Mouse (Mus musculus): ENCODE data around the gene Serpinb1c. TPM values are rescaled to one million over a fixed set of nuclear protein-coding genes. Genes with fewer than 3 reads are reported as not detected.
A peak's percentile ranks its signal among the peaks of the same experiment; 100 is the strongest.
"Not testable (repeated sequence)": the region's sequence is repeated elsewhere in the genome, so short reads cannot be mapped to it uniquely, and the experiment has no call there.

The Serpinb1c gene
- not detected in 2 replicates for polyA plus RNA-seq (2015; fragmentation: Nextera tagmentation; extraction: Ambion mirVana)

DNA sequence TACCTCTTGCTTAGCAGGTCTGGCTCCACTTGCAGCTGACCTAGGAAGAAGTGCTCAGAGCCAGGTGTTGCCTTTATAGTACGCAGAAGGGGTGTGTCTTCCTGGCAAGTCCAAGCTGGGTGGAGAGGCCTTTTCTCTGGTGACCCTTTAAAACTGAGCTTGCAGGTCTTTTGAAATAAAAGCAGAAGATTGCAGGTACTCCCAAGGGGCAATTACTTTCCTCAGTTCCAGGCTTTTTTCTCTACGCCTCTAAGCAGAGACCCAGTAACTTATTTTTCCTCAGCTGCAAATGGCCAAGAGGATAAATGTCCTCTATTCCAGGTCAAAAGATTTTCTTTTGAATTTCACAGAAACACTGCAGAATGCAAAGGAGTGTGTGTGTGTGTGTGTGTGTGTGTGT is at the start of gene Serpinb1c:
TSS of gene Serpinb1c (minus strand) at position 101 of the 400 bp plus-strand sequence.
- 74% methylated on average over 2 of the region's 2 CpGs for WGBS
- no peaks in the 10 kb centered on the region for H3K9me3 ChIP-seq (ENCODE audit: control insufficient read depth, low read length)
- H3K27ac ChIP-seq (ENCODE audit: low read length), result no peak within 1 kb of the TSS
- H3K27me3 ChIP-seq (ENCODE audit: control insufficient read depth, insufficient read depth, low read depth, low read length), result no peaks in the 10 kb centered on the region
- ATAC-seq (ENCODE audit: low read depth), result no peak
- no peaks in the 10 kb centered on the region for H3K36me3 ChIP-seq (ENCODE audit: control insufficient read depth, insufficient read depth, low read length)
- H3K4me2 ChIP-seq (ENCODE audit: low read depth, low read length), result no peak within 1 kb of the TSS
- H3K4me1 ChIP-seq (replicated peaks; ENCODE audit: control insufficient read depth, insufficient read depth, low read length), result no peaks in the 10 kb centered on the region
- no peak within 1 kb of the TSS for H3K9ac ChIP-seq (ENCODE audit: low read length)
- no peak within 1 kb of the TSS for H3K4me3 ChIP-seq (ENCODE audit: low read length)

DNA sequence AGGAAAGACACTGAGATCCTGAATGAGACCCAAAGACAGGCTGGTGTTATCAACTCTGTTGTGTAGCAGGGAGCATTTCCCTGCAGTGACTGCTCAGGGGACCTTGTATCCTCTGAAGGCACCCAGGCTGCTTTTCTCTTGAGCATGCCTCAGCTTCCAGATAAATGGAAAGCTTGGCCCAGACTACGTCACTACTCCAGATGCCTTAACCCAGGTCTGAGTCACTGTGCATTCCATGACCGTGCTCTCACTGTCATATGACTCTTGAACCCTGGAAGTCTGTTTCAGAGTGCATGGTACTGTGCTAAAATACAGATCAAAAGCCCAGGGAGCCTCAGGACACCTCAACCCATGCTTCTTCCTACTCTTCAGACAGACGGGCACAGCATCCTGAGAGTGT is 41.2 kb upstream of the Serpinb1c start:
- WGBS, result 47% methylated on average over 3 of the region's 3 CpGs
- not testable (repeated sequence) for H3K4me3 ChIP-seq (ENCODE audit: low read length); H3K36me3 ChIP-seq (ENCODE audit: control insufficient read depth, insufficient read depth, low read length); H3K27ac ChIP-seq (ENCODE audit: low read length); H3K4me2 ChIP-seq (ENCODE audit: low read depth, low read length); H3K9ac ChIP-seq (ENCODE audit: low read length); H3K4me1 ChIP-seq (replicated peaks; ENCODE audit: control insufficient read depth, insufficient read depth, low read length); H3K27me3 ChIP-seq (ENCODE audit: control insufficient read depth, insufficient read depth, low read depth, low read length); H3K9me3 ChIP-seq (ENCODE audit: control insufficient read depth, low read length); ATAC-seq (ENCODE audit: low read depth)

GRCm38 (mm10) chr13:32938275-32938674 is 40.3 kb upstream of the Serpinb1c start:
- H3K9ac ChIP-seq (ENCODE audit: low read length); H3K27ac ChIP-seq (ENCODE audit: low read length); ATAC-seq (ENCODE audit: low read depth); H3K36me3 ChIP-seq (ENCODE audit: control insufficient read depth, insufficient read depth, low read length); H3K9me3 ChIP-seq (ENCODE audit: control insufficient read depth, low read length); H3K4me1 ChIP-seq (replicated peaks; ENCODE audit: control insufficient read depth, insufficient read depth, low read length); H3K27me3 ChIP-seq (ENCODE audit: control insufficient read depth, insufficient read depth, low read depth, low read length); H3K4me3 ChIP-seq (ENCODE audit: low read length); H3K4me2 ChIP-seq (ENCODE audit: low read depth, low read length): not testable (repeated sequence)
- 68% methylated on average over 4 of the region's 4 CpGs for WGBS

DNA sequence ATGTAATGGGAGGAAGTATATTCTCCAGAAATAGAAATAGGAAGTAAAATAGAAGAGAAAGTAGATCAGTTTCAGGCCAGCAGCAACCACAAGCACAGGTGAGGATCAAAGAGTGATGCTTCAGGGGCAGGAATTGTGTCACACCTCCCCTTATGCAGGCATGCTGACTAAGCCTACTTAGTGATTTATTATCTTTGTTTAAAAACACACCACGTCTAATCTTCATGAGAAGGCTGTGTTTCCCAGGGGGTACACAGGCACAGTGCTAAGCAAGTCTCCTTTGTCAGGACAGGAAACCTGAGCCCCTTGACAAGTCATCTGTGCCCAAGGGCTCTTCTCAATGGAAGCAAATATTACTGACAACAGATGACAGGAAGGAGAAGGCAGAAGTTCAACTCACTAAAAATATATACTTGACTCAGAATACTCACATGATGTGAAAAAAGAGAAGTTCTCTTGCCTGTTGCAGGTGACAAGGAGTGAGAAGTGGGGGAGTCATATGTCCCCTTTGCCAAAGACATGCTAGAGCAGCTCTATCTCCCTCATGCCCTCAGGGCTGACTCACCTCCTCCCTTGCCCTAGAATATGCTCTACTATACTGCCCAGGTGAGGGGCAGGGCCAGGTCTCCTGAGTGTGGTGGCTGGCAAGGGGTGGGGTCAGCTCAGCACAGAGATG is 36.8 kb upstream of the Serpinb1c start:
- Histone ChIP-seq H3K4me3 (ENCODE audit: low read length) (no peak overlapping the region), H3K9me3 (ENCODE audit: control insufficient read depth, low read length) (no peaks in the 10 kb centered on the region), H3K4me2 (ENCODE audit: low read depth, low read length) (no peak overlapping the region), H3K4me1 (replicated peaks; ENCODE audit: control insufficient read depth, insufficient read depth, low read length) (no peaks in the 10 kb centered on the region), H3K9ac (ENCODE audit: low read length) (no peak overlapping the region), H3K27ac (ENCODE audit: low read length) (no peak overlapping the region), H3K36me3 (ENCODE audit: control insufficient read depth, insufficient read depth, low read length) (no peaks in the 10 kb centered on the region), H3K27me3 (ENCODE audit: control insufficient read depth, insufficient read depth, low read depth, low read length) (no peaks in the 10 kb centered on the region)
- ATAC-seq (ENCODE audit: low read depth), result no peak
- WGBS, result 0% methylated on average over 1 of the region's 1 CpGs

DNA sequence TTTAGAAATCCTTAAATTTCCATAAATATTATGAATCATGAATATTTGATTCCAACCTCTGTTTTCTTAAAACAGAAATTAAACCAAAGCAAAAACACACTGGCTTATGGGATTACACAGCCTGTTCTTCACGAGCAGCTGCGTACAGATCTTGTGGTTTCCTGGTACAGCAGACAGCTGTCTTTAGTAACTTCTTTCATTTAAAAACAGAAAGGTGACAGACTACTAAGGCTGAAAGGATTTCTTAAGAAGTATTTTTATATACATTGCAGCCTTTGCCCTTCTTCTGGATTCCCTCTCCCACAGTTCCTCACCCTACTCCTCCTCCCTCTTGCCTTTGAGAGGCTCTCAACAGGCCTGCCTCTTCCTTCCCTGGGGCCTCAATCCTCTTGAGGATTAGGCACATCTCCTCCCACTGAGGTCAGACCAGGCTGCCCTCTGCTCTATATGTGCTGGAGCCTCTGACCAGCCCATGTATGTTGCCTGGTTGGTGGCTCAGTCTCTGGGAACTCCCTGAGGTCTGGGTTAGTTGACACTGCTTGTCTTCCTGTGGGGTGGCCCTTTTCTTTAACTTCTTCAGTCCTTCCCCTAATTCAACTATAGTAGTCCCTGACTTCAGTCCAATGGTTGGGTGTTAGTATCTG is 31.2 kb upstream of the Serpinb1c start:
- no peaks in the 10 kb centered on the region for H3K36me3 ChIP-seq (ENCODE audit: control insufficient read depth, insufficient read depth, low read length)
- WGBS, result 53% methylated on average over 2 of the region's 2 CpGs
- H3K4me2 ChIP-seq (ENCODE audit: low read depth, low read length), result no peak overlapping the region
- H3K27me3 ChIP-seq (ENCODE audit: control insufficient read depth, insufficient read depth, low read depth, low read length), result no peaks in the 10 kb centered on the region
- peak overlapping the region; percentile 25 for H3K27ac ChIP-seq (ENCODE audit: low read length)
- H3K9me3 ChIP-seq (ENCODE audit: control insufficient read depth, low read length), result no peaks in the 10 kb centered on the region
- no peak overlapping the region for H3K4me3 ChIP-seq (ENCODE audit: low read length)
- H3K4me1 ChIP-seq (replicated peaks; ENCODE audit: control insufficient read depth, insufficient read depth, low read length), result peaks cover 6% of the 10 kb centered on the region
- ATAC-seq (ENCODE audit: low read depth), result peak; percentile 46
- no peak overlapping the region for H3K9ac ChIP-seq (ENCODE audit: low read length)

DNA sequence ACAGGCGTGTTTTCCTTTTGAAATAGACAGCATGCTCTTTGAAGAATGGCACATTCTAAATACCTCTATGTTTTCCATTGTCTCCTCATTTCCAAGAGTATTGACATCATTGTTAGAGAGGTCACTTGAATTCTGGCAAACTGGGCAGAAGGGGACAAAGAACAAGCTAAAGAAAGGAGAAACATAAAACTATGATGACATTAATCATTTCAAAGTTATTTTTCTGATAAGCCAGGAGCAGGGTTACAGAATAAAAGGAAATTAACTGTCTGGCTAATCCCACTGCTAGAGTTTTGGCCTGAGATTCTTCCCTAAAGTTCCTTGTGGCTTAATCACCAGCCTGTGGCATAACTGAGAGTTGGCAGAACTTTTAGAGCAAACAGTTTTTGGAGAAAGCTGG is 29.2 kb upstream of the Serpinb1c start:
- 61% methylated on average over 1 of the region's 1 CpGs for WGBS
- H3K9ac ChIP-seq (ENCODE audit: low read length), result no peak overlapping the region
- H3K36me3 ChIP-seq (ENCODE audit: control insufficient read depth, insufficient read depth, low read length), result no peaks in the 10 kb centered on the region
- H3K4me1 ChIP-seq (replicated peaks; ENCODE audit: control insufficient read depth, insufficient read depth, low read length), result peaks cover 6% of the 10 kb centered on the region
- no peak overlapping the region for H3K4me3 ChIP-seq (ENCODE audit: low read length)
- no peak overlapping the region for H3K4me2 ChIP-seq (ENCODE audit: low read depth, low read length)
- no peaks in the 10 kb centered on the region for H3K27me3 ChIP-seq (ENCODE audit: control insufficient read depth, insufficient read depth, low read depth, low read length)
- H3K9me3 ChIP-seq (ENCODE audit: control insufficient read depth, low read length), result no peaks in the 10 kb centered on the region
- no peak for ATAC-seq (ENCODE audit: low read depth)
- H3K27ac ChIP-seq (ENCODE audit: low read length), result no peak overlapping the region

DNA sequence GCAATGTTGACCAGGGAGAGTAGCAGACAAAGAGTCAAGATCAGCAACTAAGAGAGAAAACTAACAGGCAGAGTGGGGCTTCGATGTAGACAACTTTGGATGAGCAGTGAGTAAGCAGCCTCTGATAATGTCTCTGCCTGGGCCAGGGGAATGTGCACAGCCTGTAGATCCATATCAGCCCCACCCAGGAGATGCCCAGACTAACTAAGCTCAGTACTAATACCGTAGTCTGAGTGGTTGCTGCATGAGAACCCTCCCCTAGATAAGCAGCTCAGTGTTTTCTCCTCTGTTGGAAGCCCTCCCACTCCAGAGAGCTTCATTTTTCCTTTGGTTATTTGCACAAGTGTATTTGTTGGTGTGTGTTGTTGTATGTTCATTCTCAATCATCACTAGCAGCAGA is 28.6 kb upstream of the Serpinb1c start:
- Histone ChIP-seq H3K4me2 (ENCODE audit: low read depth, low read length) (no peak overlapping the region), H3K9me3 (ENCODE audit: control insufficient read depth, low read length) (no peaks in the 10 kb centered on the region), H3K27me3 (ENCODE audit: control insufficient read depth, insufficient read depth, low read depth, low read length) (no peaks in the 10 kb centered on the region), H3K4me3 (ENCODE audit: low read length) (no peak overlapping the region), H3K9ac (ENCODE audit: low read length) (no peak overlapping the region), H3K27ac (ENCODE audit: low read length) (peak overlapping the region; percentile 36), H3K4me1 (replicated peaks; ENCODE audit: control insufficient read depth, insufficient read depth, low read length) (peaks cover 6% of the 10 kb centered on the region), H3K36me3 (ENCODE audit: control insufficient read depth, insufficient read depth, low read length) (no peaks in the 10 kb centered on the region)
- ATAC-seq (ENCODE audit: low read depth), result no peak
- WGBS, result 61% methylated on average over 2 of the region's 2 CpGs

- no peaks in the 10 kb centered on the region for H3K36me3 ChIP-seq (ENCODE audit: control insufficient read depth, insufficient read depth, low read length)
- H3K27me3 ChIP-seq (ENCODE audit: control insufficient read depth, insufficient read depth, low read depth, low read length), result no peaks in the 10 kb centered on the region
- no peak overlapping the region for H3K4me3 ChIP-seq (ENCODE audit: low read length)
- H3K27ac ChIP-seq (ENCODE audit: low read length), result peak overlapping the region; percentile 80
- peak overlapping the region; percentile 21; the same call in 1 of the 2 replicates for H3K4me2 ChIP-seq (ENCODE audit: low read depth, low read length)
- ATAC-seq (ENCODE audit: low read depth), result peak; percentile 93
- H3K4me1 ChIP-seq (replicated peaks; ENCODE audit: control insufficient read depth, insufficient read depth, low read length), result peaks cover 6% of the 10 kb centered on the region
- H3K9ac ChIP-seq (ENCODE audit: low read length), result no peak overlapping the region
- no peaks in the 10 kb centered on the region for H3K9me3 ChIP-seq (ENCODE audit: control insufficient read depth, low read length)
- 25% methylated on average over 7 of the region's 7 CpGs for WGBS
Measured at GRCm38 (mm10) chr13:32924578-32925360, 26.8 kb upstream of the Serpinb1c start.

DNA sequence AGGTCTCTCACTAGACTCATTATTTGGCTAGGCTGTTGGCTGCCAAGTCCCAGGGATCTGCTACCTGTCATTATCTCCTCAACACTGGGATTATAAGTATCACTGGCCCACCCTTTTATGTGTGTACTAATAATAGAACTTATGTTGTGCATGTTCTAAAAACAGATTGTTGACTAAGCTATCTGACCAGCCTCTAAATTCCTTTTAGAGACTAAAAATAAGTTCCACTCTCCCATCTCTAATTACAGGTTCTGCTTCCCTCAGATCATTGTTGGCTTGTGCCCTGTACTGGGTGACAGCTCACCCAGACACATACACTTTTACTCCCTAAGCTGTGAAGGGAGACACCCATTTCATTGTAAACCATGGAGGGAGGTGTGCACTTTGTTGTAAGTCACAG is 24.6 kb upstream of the Serpinb1c start:
- Histone ChIP-seq H3K27ac (ENCODE audit: low read length) (no peak overlapping the region), H3K4me1 (replicated peaks; ENCODE audit: control insufficient read depth, insufficient read depth, low read length) (0 out of 2 replicates have a peak, but pooled peaks cover 2% of the 10 kb centered on the region), H3K9ac (ENCODE audit: low read length) (no peak overlapping the region), H3K27me3 (ENCODE audit: control insufficient read depth, insufficient read depth, low read depth, low read length) (no peaks in the 10 kb centered on the region), H3K9me3 (ENCODE audit: control insufficient read depth, low read length) (no peaks in the 10 kb centered on the region), H3K36me3 (ENCODE audit: control insufficient read depth, insufficient read depth, low read length) (no peaks in the 10 kb centered on the region), H3K4me2 (ENCODE audit: low read depth, low read length) (no peak overlapping the region), H3K4me3 (ENCODE audit: low read length) (no peak overlapping the region)
- ATAC-seq (ENCODE audit: low read depth), result no peak

Measured in lung, embryonic 16.5 days (tissue).